Mouse (Mus musculus) megakaryocyte, embryonic 14.5 days (primary cell): ENCODE measurements at regions not wholly inside any gene's neighbourhood (a gene's known extent, or its start where the extent isn't known, plus 50 kb on each side); places are given as distances from the start of the nearest gene placed in this dataset.

Experiments
- H3K27me3 ChIP-seq: replicated peaks from 2 replicates; pipeline ENCODE3; 2012; ENCODE audit warnings: inconsistent platforms
- H3K36me3 ChIP-seq: replicated peaks from 2 replicates; pipeline ENCODE3; 2012; ENCODE audit warnings: low read length, inconsistent platforms, mixed read lengths
- H3K4me1 ChIP-seq: 2 replicates; pipeline ENCODE4 v1.6.1; 2012; ENCODE audit warnings: inconsistent platforms
- H3K4me3 ChIP-seq: replicated peaks from 2 replicates; pipeline ENCODE3; 2012; ENCODE audit warnings: moderate library complexity, mild to moderate bottlenecking, inconsistent platforms
- H3K9me3 ChIP-seq: 2 replicates; pipeline ENCODE4 v1.6.1; 2012; ENCODE audit warnings: inconsistent platforms
- FLI1 ChIP-seq: IDR thresholded peaks from 2 replicates; pipeline ENCODE4 v1.6.1; 2012; ENCODE audit warnings: low read length, inconsistent platforms, mixed read lengths
- GATA1 ChIP-seq: IDR thresholded peaks from 3 replicates; pipeline ENCODE4 v1.6.1; 2012; ENCODE audit warnings: mixed read lengths, low read length, inconsistent platforms, borderline replicate concordance

GRCm38 (mm10) chr13:80946034-80946433 lies 62.9 kb downstream of the Arrdc3 start:
- Histone ChIP-seq H3K27me3 (peaks cover 14% of the 10 kb centered on the region), H3K4me3 (no peak overlapping the region), H3K9me3 (no peaks in the 10 kb centered on the region), H3K36me3 (no peaks in the 10 kb centered on the region), H3K4me1 (peaks cover 3% of the 10 kb centered on the region)
- TF ChIP-seq FLI1 (no peak), GATA1 (no peak)

DNA sequence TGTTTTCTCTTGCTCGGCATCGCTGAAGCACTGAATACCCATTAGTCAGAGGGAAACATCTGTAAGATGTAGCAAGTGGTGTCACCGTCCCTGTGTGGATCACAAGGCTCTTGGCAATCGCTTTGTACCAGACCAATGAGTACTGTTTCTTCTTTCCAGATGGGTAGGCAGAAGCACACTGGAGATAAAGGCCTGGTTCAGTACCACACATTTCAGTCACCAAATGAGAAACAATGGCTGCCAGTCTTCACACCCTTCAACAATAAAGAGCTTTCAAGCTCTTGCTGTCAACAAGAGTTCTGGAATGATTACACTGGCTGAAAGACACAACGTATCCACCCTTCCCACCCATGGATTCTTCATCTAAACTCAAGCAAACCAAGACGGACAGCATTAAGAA lies 64.5 kb downstream of the Arrdc3 start:
- no peaks in the 10 kb centered on the region for H3K9me3 ChIP-seq
- TF ChIP-seq GATA1 (no peak), FLI1 (no peak)
- H3K27me3 ChIP-seq = peaks cover 6% of the 10 kb centered on the region
- no peaks in the 10 kb centered on the region for H3K36me3 ChIP-seq
- peaks cover 6% of the 10 kb centered on the region; the same call in 1 of the 2 replicates for H3K4me1 ChIP-seq
- H3K4me3 ChIP-seq = no peak overlapping the region

- Histone ChIP-seq H3K4me3 (no peak overlapping the region), H3K36me3 (no peaks in the 10 kb centered on the region), H3K4me1 (peaks cover 10% of the 10 kb centered on the region; the same call in 1 of the 2 replicates), H3K27me3 (peaks cover 4% of the 10 kb centered on the region), H3K9me3 (no peaks in the 10 kb centered on the region)
- TF ChIP-seq GATA1 = no peak
Measured at GRCm38 (mm10) chr13:80949133-80949697, 66.0 kb downstream of the Arrdc3 start.

- Histone ChIP-seq H3K4me3 (no peak overlapping the region), H3K27me3 (no peaks in the 10 kb centered on the region)
- TF ChIP-seq FLI1 (no peak), GATA1 (no peak)
Measured at GRCm38 (mm10) chr13:80950239-80950638, 67.1 kb downstream of the Arrdc3 start.

GRCm38 (mm10) chr13:80950803-80951202 lies 67.6 kb downstream of the Arrdc3 start:
- Histone ChIP-seq H3K9me3 (no peaks in the 10 kb centered on the region), H3K4me1 (peaks cover 10% of the 10 kb centered on the region; the same call in 1 of the 2 replicates), H3K36me3 (no peaks in the 10 kb centered on the region), H3K4me3 (no peak overlapping the region), H3K27me3 (no peaks in the 10 kb centered on the region)
- TF ChIP-seq FLI1 (no peak), GATA1 (no peak)

More at GRCm38 (mm10) chr13:80950239-80950638, 67.1 kb downstream of the Arrdc3 start:
- no peaks in the 10 kb centered on the region for H3K36me3 ChIP-seq
- no peaks in the 10 kb centered on the region for H3K9me3 ChIP-seq
- H3K4me1 ChIP-seq = peaks cover 10% of the 10 kb centered on the region; the same call in 1 of the 2 replicates

GRCm38 (mm10) chr13:80951327-80951726 lies 68.1 kb downstream of the Arrdc3 start:
- no peaks in the 10 kb centered on the region for H3K27me3 ChIP-seq
- TF ChIP-seq FLI1 (no peak), GATA1 (no peak)

DNA sequence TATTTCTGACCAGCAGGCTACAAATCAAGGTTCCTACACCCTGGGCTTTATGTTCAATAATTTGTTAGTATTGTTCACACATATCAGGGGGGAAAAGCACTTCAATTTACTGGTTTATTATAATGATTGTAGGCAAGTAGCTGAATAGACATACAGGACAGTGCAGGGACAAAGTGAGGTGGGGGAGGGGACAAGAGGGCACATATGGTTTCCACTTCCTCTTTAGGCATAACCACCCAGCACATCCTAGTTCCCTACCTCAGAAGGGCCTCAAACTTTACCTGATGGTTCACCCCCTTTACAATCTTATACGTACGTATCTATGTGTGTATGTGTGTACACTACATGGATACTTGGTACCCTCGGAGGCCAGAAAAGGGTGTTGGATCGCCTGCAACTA lies 69.7 kb downstream of the Arrdc3 start:
- no peaks in the 10 kb centered on the region for H3K36me3 ChIP-seq
- no peak overlapping the region for H3K4me3 ChIP-seq
- TF ChIP-seq GATA1 (no peak), FLI1 (no peak)
- H3K9me3 ChIP-seq = no peaks in the 10 kb centered on the region
- peaks cover 10% of the 10 kb centered on the region; the same call in 1 of the 2 replicates for H3K4me1 ChIP-seq
- no peaks in the 10 kb centered on the region for H3K27me3 ChIP-seq

More at GRCm38 (mm10) chr13:80951327-80951726, 68.1 kb downstream of the Arrdc3 start:
- H3K9me3 ChIP-seq = no peaks in the 10 kb centered on the region
- no peak overlapping the region for H3K4me3 ChIP-seq
- no peaks in the 10 kb centered on the region for H3K36me3 ChIP-seq
- H3K4me1 ChIP-seq = peaks cover 10% of the 10 kb centered on the region; the same call in 1 of the 2 replicates

- TF ChIP-seq GATA1 (no peak), FLI1 (no peak)
- peaks cover 10% of the 10 kb centered on the region; the same call in 1 of the 2 replicates for H3K4me1 ChIP-seq
- no peaks in the 10 kb centered on the region for H3K36me3 ChIP-seq
- no peaks in the 10 kb centered on the region for H3K27me3 ChIP-seq
- H3K9me3 ChIP-seq = no peaks in the 10 kb centered on the region
- no peak overlapping the region for H3K4me3 ChIP-seq
Measured at GRCm38 (mm10) chr13:80954059-80954645, 71.0 kb downstream of the Arrdc3 start.

DNA sequence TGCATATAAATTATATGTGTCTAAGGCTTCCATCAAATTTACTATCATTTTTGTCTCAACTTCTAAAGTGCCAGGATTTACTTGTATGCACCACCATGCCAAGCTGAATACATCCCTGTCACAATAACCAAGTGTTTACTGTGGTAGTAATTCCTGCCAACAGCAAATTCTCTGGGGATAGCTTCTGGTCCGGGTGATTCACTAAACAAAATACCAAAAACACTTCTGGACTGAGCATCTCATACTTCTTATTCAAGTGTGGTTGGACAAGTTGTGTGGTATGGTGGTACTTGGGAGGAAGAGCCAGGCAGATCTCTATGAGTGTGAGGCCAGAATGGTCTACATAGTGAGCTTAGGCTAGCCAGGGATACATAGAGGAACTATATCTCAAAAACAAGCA lies 73.8 kb downstream of the Arrdc3 start:
- Histone ChIP-seq H3K4me3 (no peak overlapping the region), H3K27me3 (no peaks in the 10 kb centered on the region), H3K4me1 (peaks cover 5% of the 10 kb centered on the region; the same call in 1 of the 2 replicates), H3K9me3 (no peaks in the 10 kb centered on the region), H3K36me3 (no peaks in the 10 kb centered on the region)
- TF ChIP-seq GATA1 (no peak), FLI1 (no peak)

GRCm38 (mm10) chr13:80957419-80958139 lies 74.4 kb downstream of the Arrdc3 start:
- Histone ChIP-seq H3K36me3 (no peaks in the 10 kb centered on the region), H3K27me3 (no peaks in the 10 kb centered on the region), H3K9me3 (no peaks in the 10 kb centered on the region), H3K4me3 (no peak overlapping the region), H3K4me1 (peaks cover 5% of the 10 kb centered on the region; the same call in 1 of the 2 replicates)
- TF ChIP-seq GATA1 (no peak), FLI1 (no peak)
